Mouse (Mus musculus): ENCODE data around the gene Vash2. TPM values are rescaled to one million over a fixed set of nuclear protein-coding genes. Genes with fewer than 3 reads are reported as not detected.

Gene Vash2
- total and polyA plus RNA-seq, 3 experiments: 0.04 to 0.17 (median 0.16) TPM

GRCm38 (mm10) chr1:190998027-190998426 is 18.9 kb upstream of the Vash2 start:
- in situ Hi-C loops (cut with MboI; ENCODE audit: low pct_ligation_motif_present, low pct_unique_long_range_greater_than_20kb, low sequenced_read_pairs): no loop called here
- H3K79me2 ChIP-seq (replicated peaks; ENCODE audit: control insufficient read depth, extremely low read depth, insufficient read depth, poor library complexity, severe bottlenecking): no peaks in the 10 kb centered on the region
- dilution Hi-C loops (cut with MboI; ENCODE audit: extremely low pct_ligation_motif_present, extremely low pct_unique_long_range_greater_than_20kb, low sequenced_read_pairs): no loop called here
- H3K4me3 ChIP-seq (replicated peaks in 1 of 3; ENCODE audit: low read depth in 2 of 3, low read length in 2 of 3, poor library complexity in 1 of 3): no peak overlapping the region
- H3K27ac ChIP-seq (ENCODE audit: insufficient read depth, low read depth): no peak overlapping the region
- H3K4me2 ChIP-seq (ENCODE audit: insufficient read depth, low read depth, poor library complexity, severe bottlenecking): no peak overlapping the region
- TF ChIP-seq JUND (conservative IDR thresholded peaks at IDR 0.05; ENCODE audit: low read depth, low read length) (no peak), RCOR1 (conservative IDR thresholded peaks at IDR 0.05; ENCODE audit: low read depth, low read length) (no peak), GABPA (IDR thresholded peaks at IDR 0.05; ENCODE audit: insufficient replicate concordance, low read depth, low read length) (no peak), ELF1 (IDR thresholded peaks at IDR 0.05; ENCODE audit: low read depth, low read length) (no peak), MAFK (IDR thresholded peaks at IDR 0.05; ENCODE audit: insufficient replicate concordance, low read length) (no peak), MAZ (IDR thresholded peaks at IDR 0.05; ENCODE audit: low read depth, low read length) (no peak), RAD21 (IDR thresholded peaks at IDR 0.05; ENCODE audit: low read depth, low read length) (no peak), KAT2A (IDR thresholded peaks at IDR 0.05; ENCODE audit: insufficient replicate concordance, low read length) (no peak), MAX (IDR thresholded peaks at IDR 0.05; ENCODE audit: low read length) (no peak), POLR2A (IDR thresholded peaks at IDR 0.05; ENCODE audit: low read depth, low read length) (no peak), ZNF384 (IDR thresholded peaks at IDR 0.05; ENCODE audit: low read depth, low read length) (no peak), POLR2AphosphoS2 (IDR thresholded peaks at IDR 0.05; ENCODE audit: low read depth, low read length) (no peak), MEF2A (IDR thresholded peaks at IDR 0.05; ENCODE audit: borderline replicate concordance, low read depth, low read length) (no peak), MYC (IDR thresholded peaks at IDR 0.05; ENCODE audit: low read depth, low read length) (no peak)
- H3K36me3 ChIP-seq (replicated peaks in 1 of 2; ENCODE audit: control insufficient read depth in 1 of 2, insufficient read depth in 1 of 2, low read length in 1 of 2): peaks cover 0 to 19% of the 10 kb centered on the region in 2 experiments
- H3K9ac ChIP-seq (ENCODE audit: insufficient read depth, low read depth): no peak overlapping the region
- DNase-seq (ENCODE audit: extremely low read depth): no peak
- H3K9me3 ChIP-seq (replicated peaks; ENCODE audit: low read length): peaks cover 9% of the 10 kb centered on the region
- no peaks in the 10 kb centered on the region for H3K27me3 ChIP-seq (replicated peaks)
- no peaks in the 10 kb centered on the region for H3K4me1 ChIP-seq (ENCODE audit: control insufficient read depth in 1 of 2, insufficient read depth in 2 of 2)

- Histone ChIP-seq H3K79me2 (replicated peaks; ENCODE audit: control insufficient read depth, extremely low read depth, insufficient read depth, poor library complexity, severe bottlenecking) (no peaks in the 10 kb centered on the region), H3K27me3 (replicated peaks) (no peaks in the 10 kb centered on the region), H3K27ac (ENCODE audit: insufficient read depth, low read depth) (no peak overlapping the region), H3K4me3 (replicated peaks in 1 of 3; ENCODE audit: low read depth in 2 of 3, low read length in 2 of 3, poor library complexity in 1 of 3) (no peak overlapping the region), H3K9ac (ENCODE audit: insufficient read depth, low read depth) (no peak overlapping the region), H3K9me3 (replicated peaks; ENCODE audit: low read length) (peaks cover 9% of the 10 kb centered on the region), H3K4me1 (ENCODE audit: control insufficient read depth in 1 of 2, insufficient read depth in 2 of 2) (peaks cover 0 to 5% of the 10 kb centered on the region in 2 experiments; a peak in 1 of 4 replicates), H3K36me3 (replicated peaks in 1 of 2; ENCODE audit: control insufficient read depth in 1 of 2, insufficient read depth in 1 of 2, low read length in 1 of 2) (peaks cover 0 to 5% of the 10 kb centered on the region in 2 experiments), H3K4me2 (ENCODE audit: insufficient read depth, low read depth, poor library complexity, severe bottlenecking) (no peak overlapping the region)
- TF ChIP-seq RAD21 (IDR thresholded peaks at IDR 0.05; ENCODE audit: low read depth, low read length) (peak; percentile 64), CHD2 (IDR thresholded peaks at IDR 0.05; ENCODE audit: low read length) (no peak), SMC3 (IDR thresholded peaks at IDR 0.05; ENCODE audit: low read depth, low read length) (peak; percentile 50), TBP (conservative IDR thresholded peaks at IDR 0.05; ENCODE audit: low read depth, low read length) (no peak), PAX5 (IDR thresholded peaks at IDR 0.05; ENCODE audit: low read length) (no peak), BHLHE40 (IDR thresholded peaks at IDR 0.05; ENCODE audit: low read depth, low read length) (no peak), POLR2AphosphoS2 (IDR thresholded peaks at IDR 0.05; ENCODE audit: low read depth, low read length) (no peak), NRF1 (IDR thresholded peaks at IDR 0.05; ENCODE audit: low read depth, low read length) (no peak), SIN3A (IDR thresholded peaks at IDR 0.05; ENCODE audit: low read length) (no peak), MAFK (IDR thresholded peaks at IDR 0.05; ENCODE audit: insufficient replicate concordance, low read length) (no peak), MEF2A (IDR thresholded peaks at IDR 0.05; ENCODE audit: borderline replicate concordance, low read depth, low read length) (no peak), USF1 (IDR thresholded peaks at IDR 0.05; ENCODE audit: low read depth, low read length) (no peak), E2F4 (IDR thresholded peaks at IDR 0.05; ENCODE audit: insufficient replicate concordance, low read depth, low read length) (no peak), MYC (IDR thresholded peaks at IDR 0.05; ENCODE audit: low read depth, low read length) (no peak), POLR2A (IDR thresholded peaks at IDR 0.05; ENCODE audit: low read depth, low read length) (no peak), UBTF (IDR thresholded peaks at IDR 0.05; ENCODE audit: low read depth, low read length) (no peak), MAX (IDR thresholded peaks at IDR 0.05; ENCODE audit: low read length) (no peak), IRF4 (IDR thresholded peaks at IDR 0.05; ENCODE audit: low read depth, low read length) (no peak), TCF12 (IDR thresholded peaks at IDR 0.05; ENCODE audit: low read depth, low read length) (no peak), KAT2A (IDR thresholded peaks at IDR 0.05; ENCODE audit: insufficient replicate concordance, low read length) (no peak), CTCF (conservative IDR thresholded peaks at IDR 0.05 in 1 of 2, IDR thresholded peaks at IDR 0.05 in 1 of 2; ENCODE audit: low read depth in 2 of 2, low read length in 2 of 2) (peak in 1 of 2 experiments; percentile 62; a peak in 3 of 4 replicates)
- dilution Hi-C loops (cut with MboI; ENCODE audit: extremely low pct_ligation_motif_present, extremely low pct_unique_long_range_greater_than_20kb, low sequenced_read_pairs) (no loop called here), in situ Hi-C loops (cut with MboI; ENCODE audit: low pct_ligation_motif_present, low pct_unique_long_range_greater_than_20kb, low sequenced_read_pairs) (no loop called here)
- no peak for DNase-seq (ENCODE audit: extremely low read depth)
Measured at GRCm38 (mm10) chr1:190996346-190996877, 17.3 kb upstream of the Vash2 start.
